ENCODE assay signal across 8 mouse cellular contexts in the genomic region with DNA sequence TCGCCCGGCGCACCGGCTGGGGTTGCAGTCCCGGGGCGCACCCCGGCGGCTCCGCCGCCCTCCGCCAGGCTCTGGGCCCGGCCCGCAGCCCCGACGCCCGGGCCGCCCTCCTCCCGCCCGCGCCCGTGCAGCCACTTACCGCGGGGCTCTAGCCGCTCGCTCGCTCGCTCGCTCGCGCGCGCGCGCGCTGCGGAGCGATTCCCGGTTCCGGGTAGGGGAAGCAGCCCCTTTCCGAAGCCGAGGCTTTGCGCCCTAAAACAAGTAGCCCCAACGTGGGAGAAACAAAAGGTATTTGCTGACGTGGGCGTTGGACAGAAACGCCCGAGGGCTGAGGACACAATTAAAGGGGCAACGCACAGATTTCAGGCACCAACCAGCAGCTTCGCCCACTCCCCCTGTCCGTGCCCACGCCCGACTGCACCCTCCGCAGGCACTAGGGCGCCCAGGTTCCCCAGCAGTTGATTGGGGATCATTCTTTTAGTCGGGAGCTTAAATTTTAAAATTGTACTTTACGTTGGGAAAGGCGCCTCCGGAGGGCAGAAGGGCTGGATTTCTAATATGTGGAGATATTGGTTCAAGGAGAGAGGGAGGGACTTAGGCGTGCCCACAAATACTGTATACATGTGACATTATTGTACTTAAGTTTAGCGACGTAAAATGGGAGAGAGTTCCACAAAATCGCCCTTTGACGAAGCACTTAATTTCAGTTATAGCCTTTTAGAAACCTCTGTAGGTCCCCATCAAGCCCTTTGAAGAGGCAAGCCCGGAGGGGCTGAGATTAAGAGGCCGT. TPM values are rescaled to one million over a fixed set of nuclear protein-coding genes. Genes with fewer than 3 reads are reported as not detected.
DNase-seq lines count a peak whose midpoint lies in the region; ATAC-seq and TF ChIP-seq lines count a peak whose summit lies in the region.

Zbtb8a (minus strand) TSS at position 516 of the 790 bp plus-strand sequence.

- peak within 1 kb of the TSS; percentile 64 for H3K4me2 ChIP-seq in neural tube, embryonic 14.5 days (ENCODE audit: low read depth, low read length)

- H3K4me3 ChIP-seq in G1E (ENCODE audit: low read depth, low read length) = peak within 1 kb of the TSS; percentile 70
- peak within 1 kb of the TSS; percentile 75 for H3K4me3 ChIP-seq in lung, adult 2 months (replicated peaks; ENCODE audit: extremely low read depth, low read depth, low read length)
- peak within 1 kb of the TSS; percentile 75 for H3K4me3 ChIP-seq in neural tube, embryonic 14.5 days (ENCODE audit: low read depth, low read length)

- 2% methylated on average over 64 of the region's 65 CpGs for WGBS in large intestine, adult 2 months
- WGBS in lung, adult 2 months = 2% methylated on average over 65 of the region's 65 CpGs
- 2% methylated on average over 60 of the region's 65 CpGs for WGBS in neural tube, embryonic 14.5 days

- H3K27ac ChIP-seq in neural tube, embryonic 14.5 days (ENCODE audit: low read depth, low read length) = peak within 1 kb of the TSS; percentile 82

- peaks cover 19% of the 10 kb centered on the region for H3K4me1 ChIP-seq in G1E (ENCODE audit: insufficient read depth, low read depth, low read length)
- peaks cover 16% of the 10 kb centered on the region for H3K4me1 ChIP-seq in lung, adult 2 months (ENCODE audit: control insufficient read depth, insufficient read depth, low read length)
- H3K4me1 ChIP-seq in neural tube, embryonic 14.5 days (ENCODE audit: control insufficient read depth, insufficient read depth, low read length) = no peaks in the 10 kb centered on the region

- DNase-seq in G1E (ENCODE audit: low spot score) = no peak
- peak; percentile 37 for DNase-seq in brain, embryonic 18.5 days (ENCODE audit: low read depth, low spot score)
- DNase-seq in heart, postnatal 10 days = peak; percentile 68 to 71
- DNase-seq in large intestine, adult 2 months (ENCODE audit: low read depth, low spot score) = no peak
- peak; percentile 69 for DNase-seq in lung, adult 2 months
- DNase-seq in urinary bladder, postnatal 14 days (ENCODE audit: low spot score) = peak; percentile 60

- peaks cover 13% of the 10 kb centered on the region for H3K27me3 ChIP-seq in G1E (ENCODE audit: insufficient read depth, low read length)
- H3K27me3 ChIP-seq in neural tube, embryonic 14.5 days (ENCODE audit: control insufficient read depth, insufficient read depth, low read length) = no peaks in the 10 kb centered on the region

- H3K9ac ChIP-seq in neural tube, embryonic 14.5 days (replicated peaks; ENCODE audit: low read depth, low read length) = peak within 1 kb of the TSS; percentile 90

- peak; percentile 57; the same call in 1 of the 2 replicates for TF ChIP-seq POLR2A in lung, adult 2 months (IDR thresholded peaks at IDR 0.05; ENCODE audit: borderline replicate concordance, extremely low read depth, low read depth, low read length)

- H3K36me3 ChIP-seq in G1E (replicated peaks) = no peaks in the 10 kb centered on the region
- no peaks in the 10 kb centered on the region for H3K36me3 ChIP-seq in neural tube, embryonic 14.5 days (ENCODE audit: control insufficient read depth, insufficient read depth, low read length)

- intact Hi-C loops in heart, postnatal 10 days (cut with DNase I) = no loop called here

- no peak for TF ChIP-seq CTCF in G1E (IDR thresholded peaks at IDR 0.05; ENCODE audit: low read depth, low read length)
- no peak for TF ChIP-seq CTCF in lung, adult 2 months (IDR thresholded peaks at IDR 0.05; ENCODE audit: insufficient read depth, low read length)

- ATAC-seq in G1E (ENCODE audit: extremely low read depth, insufficient number of reproducible peaks, low FRiP score, poor library complexity, severe bottlenecking) = no peak
- peak; percentile 21 for ATAC-seq in erythroid progenitor cell, adult 5-6 weeks (replicated peaks; ENCODE audit: low FRiP score, poor library complexity, severe bottlenecking)
- peak; percentile 85 for ATAC-seq in neural tube, embryonic 14.5 days (ENCODE audit: low read depth)

- no peaks in the 10 kb centered on the region for H3K9me3 ChIP-seq in G1E (replicated peaks)
- no peaks in the 10 kb centered on the region for H3K9me3 ChIP-seq in neural tube, embryonic 14.5 days (ENCODE audit: control insufficient read depth, low read length)

RNA-seq across cellular contexts. Expression of gene Zbtb8a, which starts in this region (rescaled TPM):
- not detected in 2 replicates for total RNA-seq in G1E (2014; fragmentation: Nextera tagmentation)
- total RNA-seq in G1E (2017) = 0.64 and 0.87 TPM in 2 replicates
- polyA plus RNA-seq in G1E (2012) = 0.14 and 0.17 TPM in 2 replicates
- total RNA-seq in erythroid progenitor cell, adult 5-6 weeks (2015; ENCODE audit: low replicate concordance) = 1.7 and 6.1 TPM in 2 replicates
- total RNA-seq in erythroid progenitor cell, adult 5-6 weeks (2017; ENCODE audit: low replicate concordance) = 0.98 and 4.6 TPM in 2 replicates
- total RNA-seq in heart, postnatal 10 days (2021) = 1 to 10 TPM; 5.9 to 7.1 TPM
- 10.6 and 11.3 TPM in 2 replicates for polyA plus RNA-seq in large intestine, adult 2 months (2012; rRNA removed)
- 8.8 and 13.9 TPM in 2 replicates for polyA plus RNA-seq in lung, adult 2 months (2012; rRNA removed)
- polyA plus RNA-seq in neural tube, embryonic 14.5 days (2014; fragmentation: Nextera tagmentation; extraction: Ambion mirVana) = 16.8 and 18.0 TPM in 2 replicates

Comparison
In these comparisons a context has a peak if more than half of its experiments do, and no peak if none do; other contexts are left out.
1. DNase-seq: peak in brain, embryonic 18.5 days (single experiment), heart, postnatal 10 days (2 of 2), lung, adult 2 months (single experiment) and urinary bladder, postnatal 14 days (single experiment); none in G1E (single experiment) and large intestine, adult 2 months (single experiment).
2. Peak in every context shown above with its lines, with median percentiles within 50 percentile points of each other: H3K4me3 ChIP-seq.